Mouse (Mus musculus): ENCODE measurements around the gene Dip2c. TPM values are rescaled to one million over a fixed set of nuclear protein-coding genes. Genes with fewer than 3 reads are reported as not detected.
A peak's percentile ranks its signal among the peaks of the same experiment; 100 is the strongest.

Dip2c gene
- total and polyA plus RNA-seq, 3 experiments = 0.04 to 0.14 (median 0.08) TPM

- TF ChIP-seq PAX5 (IDR thresholded peaks at IDR 0.05; ENCODE audit: low read length) = no peak
- peak; percentile 80 for TF ChIP-seq IRF4 (IDR thresholded peaks at IDR 0.05; ENCODE audit: low read depth, low read length)
- peak; percentile 84 for TF ChIP-seq EP300 (IDR thresholded peaks at IDR 0.05; ENCODE audit: low read length)
- peak; percentile 54 for TF ChIP-seq ETS1 (conservative IDR thresholded peaks at IDR 0.05; ENCODE audit: low read depth, low read length)
- H3K9me3 ChIP-seq (replicated peaks; ENCODE audit: low read length) = peaks cover 6% of the 10 kb centered on the region
- no peak overlapping the region for H3K9ac ChIP-seq (ENCODE audit: insufficient read depth, low read depth)
- dilution Hi-C loops (cut with MboI; ENCODE audit: extremely low pct_ligation_motif_present, extremely low pct_unique_long_range_greater_than_20kb, low sequenced_read_pairs) (no loop called here), in situ Hi-C loops (cut with MboI; ENCODE audit: low pct_ligation_motif_present, low pct_unique_long_range_greater_than_20kb, low sequenced_read_pairs) (no loop called here)
- peak overlapping the region; percentile 53; the same call in 1 of the 2 replicates for H3K4me2 ChIP-seq (ENCODE audit: insufficient read depth, low read depth, poor library complexity, severe bottlenecking)
- H3K27me3 ChIP-seq (replicated peaks) = no peaks in the 10 kb centered on the region
- no peak overlapping the region for H3K4me3 ChIP-seq (replicated peaks in 1 of 3; ENCODE audit: low read depth in 2 of 3, low read length in 2 of 3, poor library complexity in 1 of 3)
- DNase-seq (ENCODE audit: extremely low read depth) = peak; percentile 53
- no peak overlapping the region for H3K27ac ChIP-seq (ENCODE audit: insufficient read depth, low read depth)
- H3K79me2 ChIP-seq (replicated peaks; ENCODE audit: control insufficient read depth, extremely low read depth, insufficient read depth, poor library complexity, severe bottlenecking) = no peaks in the 10 kb centered on the region
- H3K36me3 ChIP-seq (replicated peaks in 1 of 2; ENCODE audit: control insufficient read depth in 1 of 2, insufficient read depth in 1 of 2, low read length in 1 of 2) = no peaks in the 10 kb centered on the region
- peaks cover 5 to 14% of the 10 kb centered on the region in 2 experiments; a peak in 2 of 4 replicates for H3K4me1 ChIP-seq (ENCODE audit: control insufficient read depth in 1 of 2, insufficient read depth in 2 of 2)
Measured at GRCm38 (mm10) chr13:9380740-9381410, 104.5 kb downstream of the Dip2c start.

DNA sequence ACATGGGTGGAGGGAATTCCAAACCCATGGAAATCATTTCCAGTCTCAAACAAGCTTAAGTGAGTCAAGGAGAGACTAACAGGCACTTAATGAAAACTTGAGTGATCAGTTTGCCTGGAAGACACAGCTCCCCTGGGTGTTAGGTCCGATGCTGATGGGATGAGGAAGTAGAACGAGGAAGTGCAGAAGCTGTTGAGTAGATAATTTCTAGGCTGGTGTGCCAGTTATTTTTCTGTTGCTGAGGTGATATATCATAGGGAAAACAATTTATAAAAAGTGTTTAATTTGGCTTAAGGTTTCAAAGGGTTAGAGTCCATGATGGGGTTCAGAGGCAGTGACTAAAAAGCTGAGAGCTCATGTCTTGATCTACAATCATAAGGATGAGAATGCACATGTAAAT lies 111.7 kb downstream of the Dip2c start:
- no peaks in the 10 kb centered on the region for H3K27me3 ChIP-seq (replicated peaks)
- H3K36me3 ChIP-seq (replicated peaks in 1 of 2; ENCODE audit: control insufficient read depth in 1 of 2, insufficient read depth in 1 of 2, low read length in 1 of 2) = no peaks in the 10 kb centered on the region
- H3K79me2 ChIP-seq (replicated peaks; ENCODE audit: control insufficient read depth, extremely low read depth, insufficient read depth, poor library complexity, severe bottlenecking) = no peaks in the 10 kb centered on the region
- H3K9ac ChIP-seq (ENCODE audit: insufficient read depth, low read depth) = no peak overlapping the region
- in situ Hi-C loops (cut with MboI; ENCODE audit: low pct_ligation_motif_present, low pct_unique_long_range_greater_than_20kb, low sequenced_read_pairs) = no loop called here
- peaks cover 0 to 15% of the 10 kb centered on the region in 2 experiments; a peak in 2 of 4 replicates for H3K4me1 ChIP-seq (ENCODE audit: control insufficient read depth in 1 of 2, insufficient read depth in 2 of 2)
- no peak overlapping the region for H3K27ac ChIP-seq (ENCODE audit: insufficient read depth, low read depth)
- no peak overlapping the region for H3K4me3 ChIP-seq (replicated peaks in 1 of 3; ENCODE audit: low read depth in 2 of 3, low read length in 2 of 3, poor library complexity in 1 of 3)
- dilution Hi-C loops (cut with MboI; ENCODE audit: extremely low pct_ligation_motif_present, extremely low pct_unique_long_range_greater_than_20kb, low sequenced_read_pairs) = no loop called here
- H3K4me2 ChIP-seq (ENCODE audit: insufficient read depth, low read depth, poor library complexity, severe bottlenecking) = no peak overlapping the region
- no peaks in the 10 kb centered on the region for H3K9me3 ChIP-seq (replicated peaks; ENCODE audit: low read length)
- TF ChIP-seq USF2 (conservative IDR thresholded peaks at IDR 0.05; ENCODE audit: low read depth, low read length) (no peak), ELF1 (IDR thresholded peaks at IDR 0.05; ENCODE audit: low read depth, low read length) (0 out of 2 replicates have a peak, but pooled peaks have one; percentile 18), JUND (conservative IDR thresholded peaks at IDR 0.05; ENCODE audit: low read depth, low read length) (no peak)
- DNase-seq (ENCODE audit: extremely low read depth) = peak; percentile 28

GRCm38 (mm10) chr13:9389334-9389733 lies 113.0 kb downstream of the Dip2c start:
- in situ Hi-C loops (cut with MboI; ENCODE audit: low pct_ligation_motif_present, low pct_unique_long_range_greater_than_20kb, low sequenced_read_pairs) = no loop called here
- Histone ChIP-seq H3K9me3 (replicated peaks; ENCODE audit: low read length) (no peaks in the 10 kb centered on the region), H3K4me3 (replicated peaks in 1 of 3; ENCODE audit: low read depth in 2 of 3, low read length in 2 of 3, poor library complexity in 1 of 3) (no peak overlapping the region), H3K27ac (ENCODE audit: insufficient read depth, low read depth) (no peak overlapping the region), H3K27me3 (replicated peaks) (no peaks in the 10 kb centered on the region), H3K36me3 (replicated peaks in 1 of 2; ENCODE audit: control insufficient read depth in 1 of 2, insufficient read depth in 1 of 2, low read length in 1 of 2) (no peaks in the 10 kb centered on the region), H3K4me2 (ENCODE audit: insufficient read depth, low read depth, poor library complexity, severe bottlenecking) (no peak overlapping the region), H3K79me2 (replicated peaks; ENCODE audit: control insufficient read depth, extremely low read depth, insufficient read depth, poor library complexity, severe bottlenecking) (no peaks in the 10 kb centered on the region), H3K9ac (ENCODE audit: insufficient read depth, low read depth) (no peak overlapping the region), H3K4me1 (ENCODE audit: control insufficient read depth in 1 of 2, insufficient read depth in 2 of 2) (peaks cover 0 to 15% of the 10 kb centered on the region in 2 experiments; a peak in 2 of 4 replicates)
- TF ChIP-seq RAD21 (IDR thresholded peaks at IDR 0.05; ENCODE audit: low read depth, low read length) = peak; percentile 27
- no peak for TF ChIP-seq USF2 (conservative IDR thresholded peaks at IDR 0.05; ENCODE audit: low read depth, low read length)
- no peak for TF ChIP-seq TCF12 (IDR thresholded peaks at IDR 0.05; ENCODE audit: low read depth, low read length)
- peak; percentile 15; the same call in 1 of the 2 replicates for TF ChIP-seq SMC3 (IDR thresholded peaks at IDR 0.05; ENCODE audit: low read depth, low read length)
- TF ChIP-seq CTCF (conservative IDR thresholded peaks at IDR 0.05 in 1 of 2, IDR thresholded peaks at IDR 0.05 in 1 of 2; ENCODE audit: low read depth in 2 of 2, low read length in 2 of 2) = peak; percentile 8 to 49; a peak in 3 of 4 replicates
- TF ChIP-seq MXI1 (IDR thresholded peaks at IDR 0.05; ENCODE audit: low read depth, low read length) = no peak
- TF ChIP-seq UBTF (IDR thresholded peaks at IDR 0.05; ENCODE audit: low read depth, low read length) = no peak
- TF ChIP-seq PAX5 (IDR thresholded peaks at IDR 0.05; ENCODE audit: low read length) = no peak
- no peak for TF ChIP-seq IRF4 (IDR thresholded peaks at IDR 0.05; ENCODE audit: low read depth, low read length)
- no peak for TF ChIP-seq EP300 (IDR thresholded peaks at IDR 0.05; ENCODE audit: low read length)
- TF ChIP-seq JUN (IDR thresholded peaks at IDR 0.05; ENCODE audit: insufficient read depth, low read depth, low read length) = no peak
- no peak for TF ChIP-seq ZC3H11A (IDR thresholded peaks at IDR 0.05; ENCODE audit: low read depth, low read length)
- no peak for TF ChIP-seq USF1 (IDR thresholded peaks at IDR 0.05; ENCODE audit: low read depth, low read length)
- TF ChIP-seq JUND (conservative IDR thresholded peaks at IDR 0.05; ENCODE audit: low read depth, low read length) = no peak
- TF ChIP-seq NRF1 (IDR thresholded peaks at IDR 0.05; ENCODE audit: low read depth, low read length) = no peak
- no peak for TF ChIP-seq ZKSCAN1 (IDR thresholded peaks at IDR 0.05; ENCODE audit: borderline replicate concordance, low read depth, low read length)
- no peak for TF ChIP-seq CHD2 (IDR thresholded peaks at IDR 0.05; ENCODE audit: low read length)
- no peak for TF ChIP-seq MAZ (IDR thresholded peaks at IDR 0.05; ENCODE audit: low read depth, low read length)
- dilution Hi-C loops (cut with MboI; ENCODE audit: extremely low pct_ligation_motif_present, extremely low pct_unique_long_range_greater_than_20kb, low sequenced_read_pairs) = no loop called here
- no peak for DNase-seq (ENCODE audit: extremely low read depth)
